26 mouse cellular contexts compared by ENCODE assay signal in the genomic region with DNA sequence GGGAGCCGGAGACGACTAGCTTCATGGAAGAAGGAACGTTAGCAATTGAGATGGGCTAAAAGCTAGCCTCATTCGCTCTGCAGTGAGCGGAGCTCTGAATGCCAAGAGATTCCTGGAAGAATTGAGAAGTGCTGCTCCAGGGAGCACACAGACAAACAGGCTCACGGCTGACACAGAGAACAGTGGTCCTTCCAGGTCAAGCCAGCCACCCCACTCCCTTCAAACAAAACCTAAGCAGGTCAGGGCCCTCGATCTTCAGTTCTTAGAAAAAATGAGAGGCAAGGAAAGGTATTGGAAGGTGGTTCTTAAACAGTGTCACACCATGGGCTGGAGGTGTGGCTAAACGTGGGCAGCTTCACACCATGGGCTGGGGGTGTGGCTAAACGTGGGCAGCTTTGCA. TPM values are rescaled to one million over a fixed set of nuclear protein-coding genes. Genes with fewer than 3 reads are reported as not detected.
DNase-seq lines count a peak whose midpoint lies in the region; ATAC-seq lines count a peak whose summit lies in the region.
"Had no signal": no experiment of that assay in that cellular context is flagged by ENCODE, and none has a peak within 500 bp of the region (broad histone marks: within the 10 kb centered on the region; RNA-seq: fewer than 3 reads in every experiment).

No protein-coding gene starts in this region.

- no peaks in the 10 kb centered on the region for H3K27me3 ChIP-seq in midbrain, embryonic 11.5 days (ENCODE audit: control insufficient read depth, insufficient read depth, low read length)
- no peaks in the 10 kb centered on the region for H3K27me3 ChIP-seq in midbrain, embryonic 15.5 days (replicated peaks)
- H3K27me3 ChIP-seq: CH12.LX; embryonic facial prominence, embryonic 12.5 days; forebrain, embryonic 13.5 days; forebrain, embryonic 15.5 days; Patski had no signal

- H3K27ac ChIP-seq in midbrain, embryonic 11.5 days (ENCODE audit: low read depth, low read length), result no peak overlapping the region
- no peak overlapping the region for H3K27ac ChIP-seq in midbrain, embryonic 15.5 days
- H3K27ac ChIP-seq: embryonic facial prominence, embryonic 10.5 days; embryonic facial prominence, embryonic 12.5 days; forebrain, embryonic 13.5 days; forebrain, embryonic 15.5 days had no signal

- H3K36me3 ChIP-seq in midbrain, embryonic 11.5 days (ENCODE audit: control insufficient read depth, insufficient read depth, low read length), result no peaks in the 10 kb centered on the region
- 0 out of 2 replicates have a peak, but pooled peaks cover 2% of the 10 kb centered on the region for H3K36me3 ChIP-seq in midbrain, embryonic 15.5 days (replicated peaks)
- H3K36me3 ChIP-seq: embryonic facial prominence, embryonic 12.5 days had no signal

- H3K4me3 ChIP-seq in midbrain, embryonic 11.5 days (ENCODE audit: low read depth, low read length), result no peak overlapping the region
- H3K4me3 ChIP-seq in midbrain, embryonic 15.5 days, result no peak overlapping the region
- H3K4me3 ChIP-seq: embryonic facial prominence, embryonic 10.5 days; embryonic facial prominence, embryonic 12.5 days; forebrain, embryonic 13.5 days; forebrain, embryonic 15.5 days had no signal

- intact Hi-C loops in heart, postnatal 36 days (cut with DNase I), result no loop called here

- no peak for ATAC-seq in midbrain, embryonic 11.5 days (ENCODE audit: low FRiP score)
- no peak for ATAC-seq in midbrain, embryonic 15.5 days (replicated peaks)
- ATAC-seq in megakaryocyte-erythroid progenitor cell, adult 5-6 weeks (replicated peaks; ENCODE audit: low FRiP score, low TSS enrichment, poor library complexity, severe bottlenecking), result 0 out of 2 replicates have a peak, but pooled peaks have one; percentile 27
- ATAC-seq: activated CD4-positive, CD25-positive, alpha-beta regulatory T cell, adult 4 months; CD4-positive, CD25-positive, alpha-beta regulatory T cell, adult 4 months; forebrain, embryonic 13.5 days; forebrain, embryonic 15.5 days; forebrain, postnatal 0 days; Patski had no signal

- 81% methylated on average over 9 of the region's 9 CpGs for WGBS in midbrain, embryonic 11.5 days
- WGBS in midbrain, embryonic 15.5 days, result 78% methylated on average over 9 of the region's 9 CpGs

- no peaks in the 10 kb centered on the region for H3K4me1 ChIP-seq in midbrain, embryonic 11.5 days (ENCODE audit: control insufficient read depth, insufficient read depth, low read length)
- H3K4me1 ChIP-seq in midbrain, embryonic 15.5 days, result no peaks in the 10 kb centered on the region
- H3K4me1 ChIP-seq: embryonic facial prominence, embryonic 10.5 days; embryonic facial prominence, embryonic 12.5 days; forebrain, embryonic 13.5 days; forebrain, embryonic 15.5 days had no signal

- H3K9ac ChIP-seq in midbrain, embryonic 11.5 days (ENCODE audit: low read length), result no peak overlapping the region
- H3K9ac ChIP-seq in midbrain, embryonic 15.5 days, result no peak overlapping the region
- H3K9ac ChIP-seq: embryonic facial prominence, embryonic 12.5 days; forebrain, embryonic 13.5 days; forebrain, embryonic 15.5 days; forebrain, postnatal 0 days had no signal

- DNase-seq in midbrain, embryonic 11.5 days (ENCODE audit: low spot score, missing footprints), result peak; percentile 14
- DNase-seq in ES-CJ7 (ENCODE audit: low read depth, low spot score) (peak; percentile 70), ZHBTc4 (ENCODE audit: low read depth, low spot score) (peak; percentile 70)
- DNase-seq in B cell, adult 2 months, result no peak
- no peak for DNase-seq in layer of hippocampus, adult 11-12 months (ENCODE audit: low spot score)
- no peak for DNase-seq in heart, postnatal 36 days
- DNase-seq: adrenal gland, adult 8-10 months; adrenal gland, postnatal 14 days; adrenal gland, postnatal 36 days; cerebellum, adult 11-12 months; cerebellum, adult 2 months; cerebellum, adult 9-10 months; cerebellum, postnatal 10 days; cerebellum, postnatal 25 days; forebrain, postnatal 0 days had no signal

- no peaks in the 10 kb centered on the region for H3K9me3 ChIP-seq in midbrain, embryonic 11.5 days (ENCODE audit: control insufficient read depth, low read length)
- no peaks in the 10 kb centered on the region for H3K9me3 ChIP-seq in midbrain, embryonic 15.5 days
- H3K9me3 ChIP-seq: embryonic facial prominence, embryonic 12.5 days; forebrain, embryonic 13.5 days; forebrain, embryonic 15.5 days had no signal

- no peak overlapping the region for H3K4me2 ChIP-seq in midbrain, embryonic 11.5 days
- no peak overlapping the region for H3K4me2 ChIP-seq in midbrain, embryonic 15.5 days
- H3K4me2 ChIP-seq: embryonic facial prominence, embryonic 12.5 days; forebrain, embryonic 13.5 days; forebrain, embryonic 15.5 days had no signal

RNA-seq across cellular contexts. Expression of a gene that starts 40.5 kb away (rescaled TPM):
- polyA plus RNA-seq in midbrain, embryonic 11.5 days (2014; fragmentation: Nextera tagmentation; extraction: Ambion mirVana), result 3.8 and 5.4 TPM in 2 replicates
- 8.8 and 9.2 TPM in 2 replicates for polyA plus RNA-seq in midbrain, embryonic 15.5 days (2015; fragmentation: Nextera tagmentation; extraction: Ambion mirVana)
- total RNA-seq in megakaryocyte-erythroid progenitor cell, adult 5-6 weeks (2014; fragmentation: Nextera tagmentation), result 1.1 TPM in 1 of 2 replicates, not detected in the other
- not detected in 2 replicates for total RNA-seq in megakaryocyte-erythroid progenitor cell, adult 5-6 weeks (2017)
- under 1 TPM; 0.11 to 0.39 TPM for total RNA-seq in heart, postnatal 36 days (2021)
- polyA plus RNA-seq: G1E had no signal

Comparison
In these comparisons a context has a peak if more than half of its experiments do, and no peak if none do; other contexts are left out.
1. DNase-seq: peak in midbrain, embryonic 11.5 days (single experiment), ES-CJ7 (single experiment) and ZHBTc4 (single experiment); none in B cell, adult 2 months (0 of 2), layer of hippocampus, adult 11-12 months (single experiment) and heart, postnatal 36 days (0 of 2).